Mouse (Mus musculus) spleen, adult 18-20 months (tissue): Measurements from ENCODE around the gene Itfg1.
A peak's percentile ranks its signal among the peaks of the same experiment; 100 is the strongest.

ENCODE experiments used
- DNase-seq, 2 experiments: peaks; one replicate each; pipeline ENCODE4 v3.0.0; 2022; ENCODE audit warnings: mixed read lengths in 2 of 2

Gene Itfg1

GRCm38 (mm10) chr8:85717271-85717670 is 123.5 kb downstream of the Itfg1 start:
- DNase-seq: no peak

DNA sequence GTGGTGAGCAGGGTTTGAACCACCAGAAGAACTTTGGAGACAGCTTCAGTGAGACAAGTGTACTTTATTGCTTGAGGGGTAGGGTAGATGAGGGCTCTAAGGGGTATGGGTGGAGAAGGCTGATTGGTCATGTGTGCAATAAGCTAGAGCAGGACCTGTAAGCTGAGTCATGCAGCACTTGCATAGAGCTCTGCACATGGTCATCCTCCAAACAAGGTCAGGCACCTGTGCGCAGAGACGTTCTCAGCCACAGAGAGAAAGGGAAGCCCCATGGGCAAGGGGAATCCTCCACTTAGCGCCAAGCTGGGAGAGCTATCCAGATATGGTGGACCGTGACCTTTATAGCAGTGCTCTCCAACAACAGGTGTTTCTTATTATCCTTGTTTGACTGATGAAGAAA is 124.0 kb downstream of the Itfg1 start:
- no peak for DNase-seq

DNA sequence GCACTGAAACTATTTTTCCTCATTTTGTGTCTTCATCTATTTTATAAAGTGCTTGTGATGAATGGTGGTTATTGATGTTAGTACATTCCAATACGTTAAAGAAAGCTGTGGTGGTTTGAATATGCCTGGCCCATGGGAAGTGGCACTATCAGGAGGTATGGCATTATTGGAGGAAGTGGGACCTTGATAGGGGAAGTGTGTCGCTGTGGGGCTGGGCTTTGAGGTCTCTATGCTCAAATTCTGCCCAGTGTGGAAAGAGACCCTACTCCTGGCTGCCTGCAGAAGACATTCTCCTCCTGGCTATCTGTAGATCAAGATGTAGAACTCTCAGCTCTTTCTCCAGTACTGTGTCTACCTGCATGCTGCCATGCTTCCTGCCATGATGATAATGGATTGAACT is 133.7 kb downstream of the Itfg1 start:
- no peak for DNase-seq

GRCm38 (mm10) chr8:85700751-85701351 is 139.9 kb downstream of the Itfg1 start, which contains the start of gene Neto2:
Gene Neto2, minus strand, starts transcription at chr8:85700924.
- DNase-seq: peak; percentile 59 to 69

DNA sequence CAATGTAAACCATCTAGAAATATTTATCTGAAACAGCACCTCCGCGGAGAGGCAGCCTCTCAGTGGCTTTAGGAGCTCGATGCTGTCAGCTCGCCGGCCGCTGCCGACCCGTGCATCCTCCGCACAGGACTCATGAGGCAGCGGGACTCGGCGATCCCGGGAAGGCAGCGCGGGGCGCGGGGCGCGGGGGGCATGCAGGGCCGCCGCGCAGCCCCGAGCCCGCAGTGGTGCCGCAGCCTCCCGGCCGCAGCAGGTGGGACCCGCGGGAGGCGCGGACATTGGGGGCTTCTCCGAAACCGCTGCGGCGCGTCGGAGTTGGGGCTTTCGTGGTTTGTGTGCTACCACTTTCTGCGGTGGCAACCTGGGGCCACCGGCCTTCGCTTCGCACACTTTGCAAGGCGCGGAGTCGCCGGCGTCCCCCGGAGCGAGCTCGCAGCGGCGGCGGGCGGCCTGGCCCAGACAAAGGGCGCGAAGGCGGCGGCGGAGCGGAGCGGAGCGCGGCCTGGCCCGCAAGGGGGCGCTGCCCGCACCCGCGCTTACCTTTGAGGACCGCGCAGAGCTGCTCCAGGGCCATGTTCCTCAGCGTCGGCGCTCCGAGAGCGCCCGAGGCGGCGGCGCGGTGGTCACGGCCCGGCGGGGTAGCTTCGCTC is 140.5 kb downstream of the Itfg1 start:
- DNase-seq: peak; percentile 30 to 38

GRCm38 (mm10) chr8:85699051-85699450 is 141.7 kb downstream of the Itfg1 start:
- DNase-seq: peak; percentile 16 to 58
